Mouse (Mus musculus): ENCODE results near the gene Zbtb20.

GRCm38 (mm10) chr16:43441392-43441791, 565.7 kb downstream of the Zbtb20 start:
- TF ChIP-seq CTCF (IDR thresholded peaks at IDR 0.05; ENCODE audit: low read depth): no peak
- TF ChIP-seq EP300 (IDR thresholded peaks at IDR 0.05; ENCODE audit: low read depth): no peak

Data from liver, embryonic 14.5 days (tissue).